In genomic region chr12:84284885-84285592, GRCm38 (mm10) we compare ENCODE assay signal across 8 mouse cellular contexts. TPM values are rescaled to one million over a fixed set of nuclear protein-coding genes. Genes with fewer than 3 reads are reported as not detected.
A peak's percentile ranks its signal among the peaks of the same experiment; 100 is the strongest.
DNase-seq lines count a peak whose midpoint lies in the region; ATAC-seq and TF ChIP-seq lines count a peak whose summit lies in the region.

Gene Ptgr2, plus strand, starts transcription at chr12:84285232.

- peak within 1 kb of the TSS; percentile 68 for H3K9ac ChIP-seq in kidney, embryonic 14.5 days (ENCODE audit: low read depth, low read length)
- H3K9ac ChIP-seq in limb, embryonic 15.5 days: peak within 1 kb of the TSS; percentile 41

- H3K27me3 ChIP-seq in kidney, embryonic 14.5 days (ENCODE audit: control insufficient read depth, insufficient read depth, low read length): no peaks in the 10 kb centered on the region
- no peaks in the 10 kb centered on the region for H3K27me3 ChIP-seq in limb, embryonic 15.5 days

- TF ChIP-seq POLR2A in bone marrow macrophage, adult 2 months (IDR thresholded peaks at IDR 0.05; ENCODE audit: borderline replicate concordance, low read depth, low read length): 0 out of 2 replicates have a peak, but pooled peaks have one; percentile 2
- peak; percentile 83 for TF ChIP-seq POLR2A in embryonic fibroblast, embryonic 13.5 days (IDR thresholded peaks at IDR 0.05; ENCODE audit: low read depth, low read length)

- TF ChIP-seq CTCF in bone marrow macrophage, adult 2 months (IDR thresholded peaks at IDR 0.05; ENCODE audit: low read depth, low read length): 0 out of 2 replicates have a peak, but pooled peaks have one; percentile 14
- TF ChIP-seq CTCF in embryonic fibroblast, embryonic 13.5 days (IDR thresholded peaks at IDR 0.05; ENCODE audit: borderline replicate concordance, insufficient read depth, low read length): no peak

- DNase-seq in A20 (ENCODE audit: low read depth, low spot score): peak; percentile 99
- DNase-seq in heart, adult 9 months (ENCODE audit: low spot score in 2 of 2): peak; percentile 96 to 97
- peak; percentile 91 to 92 for DNase-seq in monocyte, adult 2 months (ENCODE audit: low read depth in 1 of 2, low spot score in 2 of 2)
- peak; percentile 96 for DNase-seq in spleen, postnatal 36 days (ENCODE audit: low spot score in 2 of 2)

- H3K4me2 ChIP-seq in kidney, embryonic 14.5 days (replicated peaks; ENCODE audit: low read depth, low read length): peak within 1 kb of the TSS; percentile 67
- H3K4me2 ChIP-seq in limb, embryonic 15.5 days: peak within 1 kb of the TSS; percentile 71

- peak within 1 kb of the TSS; percentile 80 for H3K4me3 ChIP-seq in bone marrow macrophage, adult 2 months (ENCODE audit: insufficient read depth, low read length)
- peak within 1 kb of the TSS; percentile 65 for H3K4me3 ChIP-seq in embryonic fibroblast, embryonic 13.5 days (ENCODE audit: insufficient read depth, low read length)
- H3K4me3 ChIP-seq in kidney, embryonic 14.5 days (ENCODE audit: low read length): peak within 1 kb of the TSS; percentile 57
- peak within 1 kb of the TSS; percentile 57 for H3K4me3 ChIP-seq in limb, embryonic 15.5 days

- H3K27ac ChIP-seq in bone marrow macrophage, adult 2 months (ENCODE audit: insufficient read depth, low read depth, low read length): peak within 1 kb of the TSS; percentile 92
- H3K27ac ChIP-seq in embryonic fibroblast, embryonic 13.5 days (ENCODE audit: insufficient read depth, low read length): 0 out of 2 replicates have a peak within 1 kb of the TSS, but pooled peaks have one; percentile 2
- H3K27ac ChIP-seq in kidney, embryonic 14.5 days (ENCODE audit: low read depth, low read length): peak within 1 kb of the TSS; percentile 30; the same call in 1 of the 2 replicates
- peak within 1 kb of the TSS; percentile 27 for H3K27ac ChIP-seq in limb, embryonic 15.5 days

- H3K36me3 ChIP-seq in kidney, embryonic 14.5 days (ENCODE audit: control insufficient read depth, insufficient read depth, low read length): no peaks in the 10 kb centered on the region
- no peaks in the 10 kb centered on the region for H3K36me3 ChIP-seq in limb, embryonic 15.5 days

- WGBS in kidney, embryonic 14.5 days: under 1% methylated on average over 39 of the region's 39 CpGs
- under 1% methylated on average over 39 of the region's 39 CpGs for WGBS in limb, embryonic 15.5 days

- H3K9me3 ChIP-seq in kidney, embryonic 14.5 days (ENCODE audit: control insufficient read depth, low read length): no peaks in the 10 kb centered on the region
- H3K9me3 ChIP-seq in limb, embryonic 15.5 days: no peaks in the 10 kb centered on the region

- H3K4me1 ChIP-seq in bone marrow macrophage, adult 2 months (ENCODE audit: control insufficient read depth, insufficient read depth, low read length): peaks cover 18% of the 10 kb centered on the region
- H3K4me1 ChIP-seq in embryonic fibroblast, embryonic 13.5 days (ENCODE audit: control insufficient read depth, insufficient read depth, low read length): no peaks in the 10 kb centered on the region
- H3K4me1 ChIP-seq in kidney, embryonic 14.5 days (ENCODE audit: control insufficient read depth, insufficient read depth, low read length): 0 out of 2 replicates have a peak, but pooled peaks cover 4% of the 10 kb centered on the region
- peaks cover 13% of the 10 kb centered on the region for H3K4me1 ChIP-seq in limb, embryonic 15.5 days

- peak; percentile 91 for ATAC-seq in kidney, embryonic 14.5 days (ENCODE audit: low FRiP score, low TSS enrichment)
- ATAC-seq in limb, embryonic 15.5 days (ENCODE audit: insufficient number of reproducible peaks, low FRiP score, low TSS enrichment, low read depth): peak; percentile 65; the same call in 1 of the 2 replicates

RNA-seq across cellular contexts. Expression of gene Ptgr2, which starts in this region (rescaled TPM):
- polyA plus RNA-seq in bone marrow macrophage, adult 2 months (2012; ENCODE audit: insufficient read depth, insufficient read length, missing spikeins): 46.7 and 50.7 TPM in 2 replicates
- 41.6 and 43.7 TPM in 2 replicates for polyA plus RNA-seq in embryonic fibroblast, embryonic 13.5 days (2011; ENCODE audit: insufficient read length, low read depth, missing spikeins)
- 12.8 and 21.1 TPM in 2 replicates for polyA plus RNA-seq in kidney, embryonic 14.5 days (2014; fragmentation: Nextera tagmentation; extraction: Ambion mirVana)
- 15.9 and 22.6 TPM in 2 replicates for polyA plus RNA-seq in limb, embryonic 15.5 days (2015; fragmentation: Nextera tagmentation; extraction: Ambion mirVana)

Comparison
In these comparisons a context has a peak if more than half of its experiments do, and no peak if none do; other contexts are left out.
1. Peak in every context shown above with its lines: DNase-seq, ATAC-seq, H3K4me3 ChIP-seq and H3K27ac ChIP-seq.
2. H3K27ac ChIP-seq: peak in every context shown above with its lines; median percentile 92 in bone marrow macrophage, adult 2 months; 30 in kidney, embryonic 14.5 days; 27 in limb, embryonic 15.5 days; 2 in embryonic fibroblast, embryonic 13.5 days.